Mouse (Mus musculus): ENCODE data around the gene Gck.
"Not testable (repeated sequence)": the region's sequence is repeated elsewhere in the genome, so short reads cannot be mapped to it uniquely, and the experiment has no call there.

Gene Gck

GRCm38 (mm10) chr11:5908642-5909041, 41.2 kb downstream of the Gck start:
- no peak for DNase-seq (ENCODE audit: low read depth, low spot score)

GRCm38 (mm10) chr11:5907096-5907495, 42.8 kb downstream of the Gck start:
- peak; percentile 33 for DNase-seq (ENCODE audit: low read depth, low spot score)

GRCm38 (mm10) chr11:5905778-5906518, 43.9 kb downstream of the Gck start:
- DNase-seq (ENCODE audit: low read depth, low spot score): peak; percentile 66

GRCm38 (mm10) chr11:5904871-5905270, 45.0 kb downstream of the Gck start:
- DNase-seq (ENCODE audit: low read depth, low spot score): no peak

GRCm38 (mm10) chr11:5904357-5904756, 45.5 kb downstream of the Gck start:
- no peak for DNase-seq (ENCODE audit: low read depth, low spot score)

- DNase-seq (ENCODE audit: low read depth, low spot score): peak; percentile 75
Measured at GRCm38 (mm10) chr11:5903844-5904243, 46.0 kb downstream of the Gck start.

GRCm38 (mm10) chr11:5902390-5902789, 47.5 kb downstream of the Gck start:
- peak; percentile 50 for DNase-seq (ENCODE audit: low read depth, low spot score)

GRCm38 (mm10) chr11:5901950-5902349, 47.9 kb downstream of the Gck start:
- DNase-seq (ENCODE audit: low read depth, low spot score): peak; percentile 88

- DNase-seq (ENCODE audit: low read depth, low spot score): no peak
Measured at GRCm38 (mm10) chr11:5901320-5901719, 48.6 kb downstream of the Gck start.

GRCm38 (mm10) chr11:5899286-5899685, 50.6 kb downstream of the Gck start:
- no peak for DNase-seq (ENCODE audit: low read depth, low spot score)

- DNase-seq (ENCODE audit: low read depth, low spot score): no peak
Measured at GRCm38 (mm10) chr11:5898531-5898930, 51.4 kb downstream of the Gck start, which contains the start of gene Myl7. TSS of gene Myl7 (minus strand) at chr11:5898782.

- no peak for DNase-seq (ENCODE audit: low read depth, low spot score)
Measured at GRCm38 (mm10) chr11:5897839-5898238, 52.0 kb downstream of the Gck start.

- DNase-seq (ENCODE audit: low read depth, low spot score): no peak
Measured at GRCm38 (mm10) chr11:5897230-5897629, 52.7 kb downstream of the Gck start.

- DNase-seq (ENCODE audit: low read depth, low spot score): no peak
Measured at GRCm38 (mm10) chr11:5893807-5894206, 56.1 kb downstream of the Gck start.

GRCm38 (mm10) chr11:5892810-5893368, 57.0 kb downstream of the Gck start:
- peak; percentile 78 for DNase-seq (ENCODE audit: low read depth, low spot score)

GRCm38 (mm10) chr11:5892151-5892591, 57.7 kb downstream of the Gck start:
- peak; percentile 73 for DNase-seq (ENCODE audit: low read depth, low spot score)

GRCm38 (mm10) chr11:5888563-5888962, 61.3 kb downstream of the Gck start:
- DNase-seq (ENCODE audit: low read depth, low spot score): not testable (repeated sequence)

- DNase-seq (ENCODE audit: low read depth, low spot score): peak; percentile 37
Measured at GRCm38 (mm10) chr11:5887250-5887649, 62.6 kb downstream of the Gck start.

- DNase-seq (ENCODE audit: low read depth, low spot score): peak; percentile 76
Measured at GRCm38 (mm10) chr11:5886187-5886586, 63.7 kb downstream of the Gck start.

GRCm38 (mm10) chr11:5882518-5882917, 67.4 kb downstream of the Gck start:
- no peak for DNase-seq (ENCODE audit: low read depth, low spot score)

GRCm38 (mm10) chr11:5879905-5880304, 70.0 kb downstream of the Gck start:
- peak; percentile 79 for DNase-seq (ENCODE audit: low read depth, low spot score)

- no peak for DNase-seq (ENCODE audit: low read depth, low spot score)
Measured at GRCm38 (mm10) chr11:5878661-5879060, 71.2 kb downstream of the Gck start.

GRCm38 (mm10) chr11:5877921-5878526, 71.9 kb downstream of the Gck start, which contains the start of gene Pold2:
TSS of gene Pold2 (minus strand) at chr11:5878292.
- DNase-seq (ENCODE audit: low read depth, low spot score): peak; percentile 99

Measured in brain, adult 2 months (tissue).